Mouse (Mus musculus): ENCODE data around the gene Bmp7. TPM values are rescaled to one million over a fixed set of nuclear protein-coding genes. Genes with fewer than 3 reads are reported as not detected.

Gene Bmp7
- polyA plus RNA-seq, 1 experiment from 2014 or later: 35.8 TPM

- DNase-seq (ENCODE audit: low spot score) (no peak), ATAC-seq (replicated peaks; ENCODE audit: low FRiP score, low read depth) (no peak)
- no peak for TF ChIP-seq CTCF (IDR thresholded peaks at IDR 0.05; ENCODE audit: low read depth)
- 0 out of 2 replicates have a peak, but pooled peaks cover 6% of the 10 kb centered on the region for H3K4me1 ChIP-seq (replicated peaks; ENCODE audit: insufficient read depth, low read length)
- H3K4me3 ChIP-seq (replicated peaks; ENCODE audit: low read depth, low read length): no peak overlapping the region
- no peak overlapping the region for H3K4me2 ChIP-seq (ENCODE audit: low read length)
- H3K27ac ChIP-seq: no peak overlapping the region
- 0 out of 2 replicates have a peak overlapping the region, but pooled peaks have one; percentile 27 for H3K9ac ChIP-seq (ENCODE audit: low read depth, low read length)
- 39% methylated on average over 31 of the region's 31 CpGs for WGBS
- no peaks in the 10 kb centered on the region for H3K36me3 ChIP-seq (ENCODE audit: insufficient read depth, low read length)
- no peaks in the 10 kb centered on the region for H3K27me3 ChIP-seq (ENCODE audit: insufficient read depth, low read length)
- H3K9me3 ChIP-seq (replicated peaks; ENCODE audit: low read length): no peaks in the 10 kb centered on the region
Observed at GRCm38 (mm10) chr2:172845536-172846310, 94.4 kb downstream of the Bmp7 start.

DNA sequence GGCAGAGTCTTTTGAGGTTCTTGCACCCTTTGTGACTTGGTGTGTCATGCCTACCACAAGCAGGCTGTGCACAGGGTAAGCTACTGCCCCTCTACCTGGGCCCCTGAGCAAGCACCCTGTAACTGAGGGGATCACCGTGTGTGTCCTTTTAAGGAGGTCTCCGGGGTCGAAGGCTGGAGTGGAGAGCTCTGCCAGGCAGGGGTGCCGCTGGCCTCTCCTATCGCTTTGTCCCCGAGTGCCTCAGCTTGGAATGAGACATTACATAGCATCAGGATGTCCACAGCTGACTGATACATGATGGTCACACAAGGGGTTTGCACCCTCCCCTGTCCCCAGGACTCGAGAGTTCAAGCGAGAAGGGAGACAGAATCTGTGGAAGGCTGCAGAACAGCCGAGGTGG, 96.2 kb downstream of the Bmp7 start:
- 73% methylated on average over 9 of the region's 9 CpGs for WGBS
- Histone ChIP-seq H3K27ac (no peak overlapping the region), H3K9ac (ENCODE audit: low read depth, low read length) (no peak overlapping the region), H3K27me3 (ENCODE audit: insufficient read depth, low read length) (no peaks in the 10 kb centered on the region), H3K36me3 (ENCODE audit: insufficient read depth, low read length) (no peaks in the 10 kb centered on the region), H3K4me1 (replicated peaks; ENCODE audit: insufficient read depth, low read length) (0 out of 2 replicates have a peak, but pooled peaks cover 10% of the 10 kb centered on the region), H3K4me2 (ENCODE audit: low read length) (no peak overlapping the region), H3K9me3 (replicated peaks; ENCODE audit: low read length) (no peaks in the 10 kb centered on the region), H3K4me3 (replicated peaks; ENCODE audit: low read depth, low read length) (no peak overlapping the region)
- no peak for TF ChIP-seq CTCF (IDR thresholded peaks at IDR 0.05; ENCODE audit: low read depth)
- DNase-seq (ENCODE audit: low spot score): no peak
- no peak for ATAC-seq (replicated peaks; ENCODE audit: low FRiP score, low read depth)

- Histone ChIP-seq H3K27me3 (ENCODE audit: insufficient read depth, low read length) (no peaks in the 10 kb centered on the region), H3K36me3 (ENCODE audit: insufficient read depth, low read length) (no peaks in the 10 kb centered on the region), H3K4me1 (replicated peaks; ENCODE audit: insufficient read depth, low read length) (0 out of 2 replicates have a peak, but pooled peaks cover 10% of the 10 kb centered on the region), H3K9me3 (replicated peaks; ENCODE audit: low read length) (no peaks in the 10 kb centered on the region), H3K4me2 (ENCODE audit: low read length) (no peak overlapping the region), H3K9ac (ENCODE audit: low read depth, low read length) (no peak overlapping the region), H3K27ac (no peak overlapping the region), H3K4me3 (replicated peaks; ENCODE audit: low read depth, low read length) (no peak overlapping the region)
- 22% methylated on average over 4 of the region's 4 CpGs for WGBS
- TF ChIP-seq CTCF (IDR thresholded peaks at IDR 0.05; ENCODE audit: low read depth): no peak
- DNase-seq (ENCODE audit: low spot score) (peak; percentile 78), ATAC-seq (replicated peaks; ENCODE audit: low FRiP score, low read depth) (peak; percentile 48)
Observed at GRCm38 (mm10) chr2:172842306-172842705, 97.8 kb downstream of the Bmp7 start.

GRCm38 (mm10) chr2:172840905-172841750, 99.0 kb downstream of the Bmp7 start:
- DNase-seq (ENCODE audit: low spot score) (no peak), ATAC-seq (replicated peaks; ENCODE audit: low FRiP score, low read depth) (no peak)
- Histone ChIP-seq H3K9ac (ENCODE audit: low read depth, low read length) (no peak overlapping the region), H3K9me3 (replicated peaks; ENCODE audit: low read length) (no peaks in the 10 kb centered on the region), H3K4me3 (replicated peaks; ENCODE audit: low read depth, low read length) (no peak overlapping the region), H3K27me3 (ENCODE audit: insufficient read depth, low read length) (no peaks in the 10 kb centered on the region), H3K4me2 (ENCODE audit: low read length) (no peak overlapping the region), H3K36me3 (ENCODE audit: insufficient read depth, low read length) (no peaks in the 10 kb centered on the region), H3K27ac (peak overlapping the region; percentile 19; the same call in 1 of the 2 replicates), H3K4me1 (replicated peaks; ENCODE audit: insufficient read depth, low read length) (0 out of 2 replicates have a peak, but pooled peaks cover 10% of the 10 kb centered on the region)
- 28% methylated on average over 11 of the region's 11 CpGs for WGBS
- TF ChIP-seq CTCF (IDR thresholded peaks at IDR 0.05; ENCODE audit: low read depth): no peak

GRCm38 (mm10) chr2:172839317-172839980, 100.7 kb downstream of the Bmp7 start:
- TF ChIP-seq CTCF (IDR thresholded peaks at IDR 0.05; ENCODE audit: low read depth): no peak
- H3K4me1 ChIP-seq (replicated peaks; ENCODE audit: insufficient read depth, low read length): 0 out of 2 replicates have a peak, but pooled peaks cover 10% of the 10 kb centered on the region
- no peaks in the 10 kb centered on the region for H3K27me3 ChIP-seq (ENCODE audit: insufficient read depth, low read length)
- peak overlapping the region; percentile 66 for H3K27ac ChIP-seq
- H3K4me2 ChIP-seq (ENCODE audit: low read length): no peak overlapping the region
- H3K36me3 ChIP-seq (ENCODE audit: insufficient read depth, low read length): no peaks in the 10 kb centered on the region
- DNase-seq (ENCODE audit: low spot score): no peak
- H3K9me3 ChIP-seq (replicated peaks; ENCODE audit: low read length): no peaks in the 10 kb centered on the region
- no peak overlapping the region for H3K9ac ChIP-seq (ENCODE audit: low read depth, low read length)
- no peak overlapping the region for H3K4me3 ChIP-seq (replicated peaks; ENCODE audit: low read depth, low read length)
- WGBS: 29% methylated on average over 10 of the region's 10 CpGs
- ATAC-seq (replicated peaks; ENCODE audit: low FRiP score, low read depth): peak; percentile 67

DNA sequence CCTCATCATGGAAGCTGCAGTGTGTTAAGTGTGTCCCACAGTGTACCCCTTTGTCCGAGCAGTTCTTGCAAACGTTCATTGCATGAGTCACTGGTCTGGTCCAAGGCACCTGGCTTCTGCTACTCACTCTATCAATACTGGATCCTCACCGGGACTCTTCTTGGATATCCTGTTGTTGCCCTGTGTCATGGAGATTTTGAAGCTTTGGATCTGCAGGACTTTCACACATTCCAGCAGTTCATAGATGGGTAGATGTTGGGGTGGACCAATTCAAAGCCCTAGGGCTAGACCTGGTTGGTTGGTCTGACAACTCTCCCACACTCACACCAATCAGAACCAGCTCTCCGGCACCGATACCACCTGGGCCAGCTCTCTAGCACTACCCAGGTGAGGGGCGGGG, 103.6 kb downstream of the Bmp7 start:
- Histone ChIP-seq H3K36me3 (ENCODE audit: insufficient read depth, low read length) (no peaks in the 10 kb centered on the region), H3K27ac (no peak overlapping the region), H3K9ac (ENCODE audit: low read depth, low read length) (no peak overlapping the region), H3K4me2 (ENCODE audit: low read length) (no peak overlapping the region), H3K4me3 (replicated peaks; ENCODE audit: low read depth, low read length) (no peak overlapping the region), H3K4me1 (replicated peaks; ENCODE audit: insufficient read depth, low read length) (0 out of 2 replicates have a peak, but pooled peaks cover 10% of the 10 kb centered on the region), H3K27me3 (ENCODE audit: insufficient read depth, low read length) (no peaks in the 10 kb centered on the region), H3K9me3 (replicated peaks; ENCODE audit: low read length) (no peaks in the 10 kb centered on the region)
- no peak for DNase-seq (ENCODE audit: low spot score)
- no peak for ATAC-seq (replicated peaks; ENCODE audit: low FRiP score, low read depth)
- TF ChIP-seq CTCF (IDR thresholded peaks at IDR 0.05; ENCODE audit: low read depth): no peak
- WGBS: 84% methylated on average over 6 of the region's 6 CpGs
